Mouse (Mus musculus) embryo, embryonic 10 days (tissue): ENCODE results near the gene Tmem131l.

ENCODE experiments used
- DNase-seq: peaks from one replicate; pipeline ENCODE4 v3.0.0-alpha.2; 2015; ENCODE audit warnings: low spot score

Gene Tmem131l

GRCm38 (mm10) chr3:84039646-84040475 is at the start of gene Tmem131l:
Gene Tmem131l, minus strand, starts transcription at chr3:84040175.
- peak; percentile 92 for DNase-seq

GRCm38 (mm10) chr3:84086921-84087320 is 46.9 kb upstream of the Tmem131l start:
- DNase-seq: peak; percentile 40

GRCm38 (mm10) chr3:84086337-84086736 is 46.4 kb upstream of the Tmem131l start:
- DNase-seq: no peak

DNA sequence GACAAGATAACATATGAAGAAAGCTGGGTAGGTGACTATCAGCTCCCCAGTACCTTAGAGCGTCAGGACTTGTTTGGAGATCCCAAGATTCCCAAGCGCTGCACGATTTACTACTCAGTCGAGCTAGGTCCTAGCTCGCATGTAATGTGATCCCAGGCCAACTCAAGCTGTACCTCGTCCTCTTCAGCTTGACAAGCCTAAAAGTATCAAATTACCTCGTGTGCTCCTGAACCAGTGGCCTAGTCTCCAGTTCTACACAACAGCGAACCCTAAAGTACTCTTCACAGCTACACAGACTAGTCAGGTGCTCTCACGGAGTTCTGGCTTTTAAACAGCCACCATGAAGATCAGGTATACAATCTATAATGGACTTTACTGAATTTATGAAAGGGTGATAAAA is 45.5 kb upstream of the Tmem131l start:
- DNase-seq: peak; percentile 78

DNA sequence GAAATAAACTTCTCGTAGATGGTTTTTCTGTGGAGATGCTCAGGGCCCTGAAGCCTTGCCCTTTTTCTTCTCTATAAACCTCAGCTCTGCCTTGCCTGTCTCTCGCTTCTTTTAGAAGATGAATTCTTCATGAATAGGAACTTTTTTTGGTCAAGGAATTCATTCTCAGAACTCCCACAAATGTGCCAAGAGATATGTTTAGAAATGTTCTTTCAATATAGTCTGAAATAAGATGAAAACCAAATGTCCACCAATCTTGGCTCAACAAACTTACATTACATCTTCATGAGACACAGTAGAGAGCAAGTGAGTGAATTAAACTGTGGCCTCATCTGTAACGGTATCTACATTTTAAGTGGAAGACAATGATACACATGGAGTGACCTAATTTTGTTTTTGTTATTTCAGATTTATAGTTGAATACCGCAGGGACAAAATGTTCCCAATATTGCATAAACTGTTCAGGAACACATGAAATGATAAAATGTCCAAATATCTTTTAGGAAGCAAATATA is 41.3 kb upstream of the Tmem131l start:
- no peak for DNase-seq

DNA sequence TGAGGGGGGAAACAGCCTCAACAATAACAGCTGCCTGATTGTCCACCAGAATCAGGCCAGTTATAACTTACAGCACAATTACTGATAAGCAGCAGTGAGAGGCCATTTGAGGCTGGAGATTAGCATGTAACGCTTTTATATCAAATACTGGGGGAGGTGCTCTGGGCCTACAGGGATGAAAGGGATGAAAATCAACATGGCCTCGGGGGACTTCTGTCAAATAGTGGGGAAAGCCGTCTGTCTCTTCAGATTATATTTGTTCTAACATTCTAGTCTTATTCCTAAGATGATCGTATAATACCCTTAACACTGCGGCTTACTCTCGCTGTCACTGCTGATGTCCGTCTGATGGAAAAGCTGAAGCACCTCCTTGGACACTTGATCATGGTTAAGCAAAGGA is 40.1 kb upstream of the Tmem131l start:
- no peak for DNase-seq

DNA sequence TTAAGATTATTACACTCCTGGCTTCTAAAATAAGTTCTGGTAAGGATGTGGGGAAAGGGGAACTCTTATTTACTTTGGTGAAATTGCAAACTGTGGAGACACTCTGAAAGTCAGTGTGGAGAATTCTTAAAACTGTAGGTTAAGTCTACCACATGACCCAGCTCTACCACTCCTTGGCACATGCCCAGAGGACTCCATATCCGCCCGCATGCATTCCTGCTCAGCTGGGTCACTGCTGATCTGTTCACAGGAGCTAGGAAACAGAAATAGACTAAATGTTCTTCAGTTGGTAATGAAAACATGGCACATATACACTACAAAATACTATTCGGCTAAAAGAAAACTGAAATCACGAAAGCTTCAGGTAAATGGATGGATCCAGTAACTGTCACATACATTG is 37.5 kb upstream of the Tmem131l start:
- DNase-seq: no peak

GRCm38 (mm10) chr3:84076543-84077332 is 36.8 kb upstream of the Tmem131l start:
- DNase-seq: no peak

DNA sequence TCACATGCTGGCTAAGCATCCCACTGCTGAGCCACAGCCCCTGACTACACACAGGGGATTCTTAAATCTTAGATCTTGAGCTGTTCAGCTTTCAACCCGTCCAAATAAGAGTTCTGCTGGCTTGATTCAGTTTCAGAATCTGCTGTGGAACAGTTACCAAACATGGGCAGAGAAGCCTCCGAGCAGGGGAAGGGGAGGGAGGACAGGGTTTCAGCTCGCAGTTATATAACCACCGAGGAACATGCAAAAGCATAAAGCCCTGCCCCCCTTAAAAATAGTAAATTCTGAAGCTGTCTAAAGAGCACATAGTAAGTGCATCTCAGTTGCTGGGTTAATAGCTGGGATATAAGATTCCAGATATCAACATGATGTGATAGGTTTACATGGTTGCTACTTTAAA is 35.5 kb upstream of the Tmem131l start:
- DNase-seq: no peak

DNA sequence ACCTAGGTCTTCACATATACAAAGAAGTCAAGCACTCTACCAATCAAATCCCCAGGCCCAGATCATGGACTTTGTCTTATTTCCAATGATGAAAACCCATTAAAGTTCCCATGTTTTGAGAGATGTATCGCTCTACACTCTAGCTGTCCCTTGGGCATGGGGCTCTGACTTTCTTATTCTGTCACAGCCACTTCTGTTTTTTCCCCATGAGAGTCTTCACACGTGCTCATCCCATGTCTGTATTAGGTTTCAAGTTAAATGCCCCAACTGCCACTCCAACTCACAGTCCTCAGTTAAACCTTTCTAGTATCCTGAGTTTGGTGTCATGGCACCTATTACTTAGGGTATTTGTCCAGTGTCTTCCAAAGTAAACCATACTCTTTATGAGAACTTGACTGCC is 34.8 kb upstream of the Tmem131l start:
- no peak for DNase-seq

GRCm38 (mm10) chr3:84071641-84072040 is 31.7 kb upstream of the Tmem131l start:
- DNase-seq: no peak

- DNase-seq: no peak
These were observed 30.8 kb upstream of the Tmem131l start for GRCm38 (mm10) chr3:84070811-84071210.

DNA sequence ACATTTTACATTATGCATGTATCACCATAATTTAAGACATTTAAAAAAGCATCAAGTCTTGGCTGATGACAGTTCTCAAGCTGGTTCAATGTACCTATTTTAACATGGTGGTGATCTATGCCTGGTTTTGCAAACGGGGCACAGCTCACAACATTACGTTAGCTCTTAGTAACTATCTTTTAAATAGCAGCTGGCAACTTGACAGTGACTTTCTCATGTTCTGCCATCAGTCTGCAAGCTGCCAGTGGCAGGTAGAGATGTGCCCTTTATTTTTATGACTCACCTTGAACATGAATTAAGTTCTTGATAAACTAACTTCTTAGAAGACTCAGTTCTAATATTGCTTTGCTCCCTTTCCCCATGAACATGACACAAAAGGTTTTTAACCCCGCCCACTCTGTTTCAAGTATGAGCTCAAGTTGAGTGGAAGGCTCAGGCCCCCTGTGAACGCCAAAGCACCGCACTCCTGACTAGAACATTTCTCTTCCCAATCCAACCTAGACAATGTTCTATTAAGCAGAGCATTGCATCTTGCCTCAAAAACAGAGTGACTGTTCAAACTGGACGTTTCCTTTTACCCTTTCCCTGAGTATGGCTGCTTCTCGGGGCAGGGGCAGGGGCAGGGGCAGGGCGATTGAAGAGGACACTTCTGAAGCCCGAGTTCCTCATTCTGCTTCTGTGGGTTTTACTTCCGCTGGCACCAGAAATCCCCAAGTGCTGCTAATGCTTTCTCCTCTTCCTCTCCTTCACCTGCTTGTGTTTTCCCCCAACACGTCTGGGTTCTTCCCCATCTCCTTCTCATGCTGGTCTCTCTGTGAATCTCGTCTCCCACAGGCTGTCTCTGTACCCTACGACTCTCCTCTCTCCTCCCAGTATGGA is 29.1 kb upstream of the Tmem131l start:
- DNase-seq: no peak

GRCm38 (mm10) chr3:84065825-84066224 is 25.9 kb upstream of the Tmem131l start:
- no peak for DNase-seq

- DNase-seq: no peak
These were observed 23.5 kb upstream of the Tmem131l start for GRCm38 (mm10) chr3:84063369-84063914.

DNA sequence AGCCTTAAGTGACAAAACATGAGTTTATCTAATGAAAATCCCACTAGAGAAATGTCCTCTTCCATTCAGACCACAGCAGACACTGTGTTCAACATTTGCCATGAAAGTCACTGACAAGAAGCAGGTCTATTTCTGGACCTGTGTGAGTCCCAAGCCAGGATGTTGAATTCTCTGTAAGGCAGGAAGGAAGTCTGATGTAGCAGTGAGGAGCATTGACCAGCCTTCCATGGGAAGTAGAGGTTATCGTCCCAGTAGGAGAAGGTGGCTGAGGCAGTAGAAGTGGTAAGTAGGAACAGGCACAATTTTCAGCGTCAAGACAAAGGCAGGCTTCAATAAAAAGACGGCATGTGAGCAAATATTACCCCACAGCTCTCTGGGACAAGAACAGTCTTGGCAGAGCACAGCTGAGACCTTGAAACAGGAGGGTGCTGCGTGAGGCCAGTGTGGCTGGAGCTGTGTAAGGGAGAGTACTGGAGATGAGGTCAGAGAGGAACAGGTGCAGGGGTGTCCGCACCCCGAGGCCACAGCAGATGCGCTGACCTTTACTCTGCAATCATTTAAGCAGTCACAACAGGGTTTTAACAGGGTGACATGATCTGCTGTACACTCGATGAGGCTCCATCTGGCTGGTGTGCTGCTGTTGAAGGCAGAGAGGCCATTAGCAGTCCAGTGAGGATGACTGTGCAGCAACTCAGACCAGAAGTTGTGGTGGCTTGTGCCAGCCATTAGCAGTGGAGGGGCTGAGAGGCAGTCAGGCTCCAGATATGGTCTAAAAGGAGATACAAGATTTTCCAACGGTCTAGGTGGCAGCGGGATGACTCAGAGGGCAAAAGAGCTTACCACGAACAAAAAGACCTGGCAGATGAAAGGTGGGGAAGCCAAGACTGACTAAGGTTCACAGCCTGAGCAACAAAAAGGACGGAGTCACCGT is 21.8 kb upstream of the Tmem131l start:
- peak; percentile 20 for DNase-seq

DNA sequence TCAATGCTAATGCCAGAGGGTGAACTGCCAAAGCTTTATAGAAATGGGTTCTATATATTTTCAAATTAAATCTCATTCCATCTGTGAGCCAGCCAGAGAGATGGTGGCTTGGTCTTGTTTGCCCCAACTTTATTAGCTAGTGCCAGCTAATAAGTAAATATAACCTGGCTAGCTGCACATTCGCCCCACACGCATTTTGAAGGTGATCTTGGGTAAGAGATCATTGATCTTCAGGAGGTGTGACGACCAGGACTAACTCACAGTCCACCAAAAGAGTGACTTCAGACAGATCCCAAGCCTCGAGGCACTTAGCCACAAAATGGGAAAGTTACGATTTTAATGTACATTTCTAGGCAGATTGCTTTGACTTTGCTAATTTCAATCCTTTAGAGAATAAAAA is 21.0 kb upstream of the Tmem131l start:
- DNase-seq: no peak

GRCm38 (mm10) chr3:84060128-84060527 is 20.2 kb upstream of the Tmem131l start:
- DNase-seq: peak; percentile 10

- peak; percentile 20 for DNase-seq
These were observed 19.7 kb upstream of the Tmem131l start for GRCm38 (mm10) chr3:84059676-84060075.

DNA sequence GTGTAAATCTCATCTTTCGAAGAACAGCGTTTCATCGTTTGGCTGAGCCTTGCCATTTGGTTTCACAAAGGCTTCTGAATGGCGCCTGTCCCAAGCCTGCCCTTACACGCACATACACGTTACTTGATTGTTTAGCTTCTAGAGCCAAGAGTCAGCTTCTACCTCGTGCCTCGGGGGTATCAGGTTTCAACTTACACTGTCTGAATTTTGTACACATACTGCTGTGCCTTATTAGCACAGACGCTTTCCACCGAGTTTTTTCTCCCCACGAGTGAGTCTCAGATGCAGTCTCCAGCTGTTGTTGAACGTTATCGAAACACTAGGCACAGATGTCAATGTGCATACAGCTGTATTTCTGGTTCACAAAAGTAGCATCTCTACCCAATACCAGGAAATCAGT is 19.3 kb upstream of the Tmem131l start:
- DNase-seq: peak; percentile 51
